Mouse (Mus musculus) myocyte (in vitro differentiated cells): Measurements from ENCODE around the gene Gys1. TPM values are rescaled to one million over a fixed set of nuclear protein-coding genes. Genes with fewer than 3 reads are reported as not detected.
A peak's percentile ranks its signal among the peaks of the same experiment; 100 is the strongest.

Experiments used
- H3K27me3 ChIP-seq: one replicate; pipeline ENCODE4 v1.6.1; 2011; ENCODE audit not compliant: control insufficient read depth, insufficient read depth, insufficient read length
- H3K36me3 ChIP-seq: one replicate; pipeline ENCODE4 v1.6.1; 2011; ENCODE audit not compliant: control insufficient read depth, insufficient read depth
- H3K4me2 ChIP-seq: one replicate; pipeline ENCODE4 v1.6.1; 2011; ENCODE audit warnings: low read depth, control low read depth
- H3K4me3 ChIP-seq: one replicate; pipeline ENCODE4 v1.5.1; 2011; ENCODE audit warnings: mild to moderate bottlenecking, control low read depth, moderate library complexity
- H3K79me2 ChIP-seq: one replicate; pipeline ENCODE4 v1.6.1; 2011; ENCODE audit not compliant: control insufficient read depth, insufficient read depth
- H3ac ChIP-seq: one replicate; pipeline ENCODE4 v1.6.1; 2011; ENCODE audit not compliant: control insufficient read depth, insufficient read length
- CEBPB ChIP-seq: IDR thresholded peaks from 2 replicates; pipeline ENCODE4 v1.6.1; 2011; ENCODE audit warnings: mild to moderate bottlenecking, moderate library complexity; ENCODE audit not compliant: poor library complexity, insufficient read depth, severe bottlenecking
- E2F4 ChIP-seq: IDR thresholded peaks from one replicate; pipeline ENCODE4 v1.6.1; 2011; ENCODE audit warnings: mild to moderate bottlenecking, control low read depth, moderate library complexity; ENCODE audit not compliant: insufficient read depth
- MAX ChIP-seq: IDR thresholded peaks from one replicate; pipeline ENCODE4 v1.6.1; 2011; ENCODE audit warnings: low read depth, mild to moderate bottlenecking, control low read depth
- MYOD1 ChIP-seq, 3 experiments: IDR thresholded peaks; one replicate each; pipeline ENCODE4 v1.6.1; 2011; ENCODE audit warnings: control low read depth in 2 of 3, low read depth in 2 of 3, mild to moderate bottlenecking in 2 of 3, moderate library complexity in 1 of 3; ENCODE audit not compliant: insufficient read length in 2 of 3, control insufficient read depth in 1 of 3
- MYOG ChIP-seq, 3 experiments: IDR thresholded peaks; one replicate each; pipeline ENCODE4 v1.6.1; 2011; ENCODE audit warnings: control low read depth in 2 of 3, low read depth in 2 of 3, mild to moderate bottlenecking in 2 of 3; ENCODE audit not compliant: insufficient read length in 2 of 3, control insufficient read depth in 1 of 3, insufficient read depth in 1 of 3
- POLR2A ChIP-seq: IDR thresholded peaks from one replicate; pipeline ENCODE4 v1.6.1; 2011; ENCODE audit warnings: low read depth, mild to moderate bottlenecking, control low read depth, moderate library complexity; ENCODE audit not compliant: insufficient read length
- POLR2AphosphoS2 ChIP-seq: IDR thresholded peaks from one replicate; pipeline ENCODE4 v1.6.1; 2011; ENCODE audit warnings: low read depth, control low read depth; ENCODE audit not compliant: insufficient read length
- REST ChIP-seq: IDR thresholded peaks from one replicate; pipeline ENCODE4 v1.6.1; 2011; ENCODE audit warnings: mild to moderate bottlenecking, control low read depth, moderate library complexity; ENCODE audit not compliant: insufficient read depth, insufficient read length
- SRF ChIP-seq: IDR thresholded peaks from one replicate; pipeline ENCODE4 v1.6.1; 2011; ENCODE audit warnings: low read depth; ENCODE audit not compliant: control insufficient read depth, insufficient read length
- TCF12 ChIP-seq: IDR thresholded peaks from one replicate; pipeline ENCODE4 v1.6.1; 2011; ENCODE audit warnings: mild to moderate bottlenecking, control low read depth; ENCODE audit not compliant: poor library complexity, insufficient read depth, severe bottlenecking
- TCF3 ChIP-seq: IDR thresholded peaks from one replicate; pipeline ENCODE4 v1.6.1; 2011; ENCODE audit warnings: low read depth, control low read depth; ENCODE audit not compliant: insufficient read length
- USF1 ChIP-seq: IDR thresholded peaks from one replicate; pipeline ENCODE4 v1.6.1; 2011; ENCODE audit warnings: low read depth, mild to moderate bottlenecking, control low read depth, moderate library complexity
- polyA plus RNA-seq: library from polyadenylated mRNA; unstranded; fragments of >200 nt; fragmentation: generic; extraction: Trizol; gene quantifications from one replicate; pipeline ENCODE4 v1.2.1, GENCODE M21; 2012; ENCODE audit warnings: missing spikeins

Gys1 gene
- polyA plus RNA-seq, 1 experiment, result 125 TPM

DNA sequence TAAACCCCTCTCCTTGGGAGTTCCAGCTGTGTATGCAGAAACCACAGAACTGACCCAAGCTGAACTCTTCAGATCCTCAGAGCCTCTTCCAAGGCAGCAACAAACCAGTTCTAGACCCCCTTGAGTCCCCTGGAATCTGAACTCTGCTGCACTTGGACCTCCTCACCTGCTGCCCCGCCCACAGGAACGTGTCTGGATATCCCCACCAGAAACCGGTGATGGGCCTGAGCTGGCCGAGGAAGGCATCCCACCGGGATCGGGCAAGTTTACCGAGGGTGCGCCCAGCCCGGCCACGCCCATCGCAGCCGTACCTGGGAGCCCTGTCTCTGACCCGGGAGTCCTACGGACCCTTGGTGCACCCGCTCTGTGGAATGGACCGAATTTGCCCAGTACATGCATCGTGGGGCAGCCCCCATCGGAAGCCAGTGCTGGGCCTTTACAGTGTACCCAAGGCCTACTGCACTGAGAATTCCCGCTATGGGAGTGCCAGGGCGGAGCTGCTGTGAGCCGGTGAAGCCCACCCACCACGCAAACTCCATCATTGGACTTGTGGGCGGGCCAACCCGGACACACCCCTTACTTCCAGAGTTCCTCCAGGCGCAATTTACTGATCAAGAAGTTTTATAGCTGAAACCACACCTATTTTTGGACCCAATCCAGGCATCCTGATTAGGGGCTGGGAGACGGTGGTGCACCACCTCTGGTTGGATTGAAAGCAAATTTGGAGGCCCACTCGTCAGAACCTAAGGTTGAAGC lies 14.6 kb upstream of the Gys1 start:
- H3K27me3 ChIP-seq, result peaks cover 9% of the 10 kb centered on the region
- H3K4me3 ChIP-seq, result no peak overlapping the region
- H3K79me2 ChIP-seq, result no peaks in the 10 kb centered on the region
- peaks cover 3% of the 10 kb centered on the region for H3K36me3 ChIP-seq
- no peak overlapping the region for H3K4me2 ChIP-seq
- no peak for TF ChIP-seq POLR2A
- H3ac ChIP-seq, result no peak overlapping the region

DNA sequence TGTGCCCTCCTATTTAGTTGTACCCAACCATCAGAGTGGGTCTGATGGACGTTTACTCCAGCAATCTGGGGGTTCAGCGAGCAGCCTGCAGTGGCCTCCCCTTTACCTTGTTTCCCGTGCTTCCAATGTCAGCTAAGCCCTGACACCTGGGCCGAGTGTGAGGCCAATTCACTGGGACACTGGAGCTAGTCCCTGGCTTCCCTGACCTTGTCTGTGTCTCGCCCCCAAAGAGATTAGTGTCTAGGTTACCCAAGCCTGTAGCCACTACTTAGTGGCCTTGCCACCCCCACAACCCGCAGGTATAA lies 14.1 kb upstream of the Gys1 start, which contains the start of gene Lhb:
Lhb (plus strand) TSS at position 206 of the 305 bp plus-strand sequence.
- H3ac ChIP-seq, result no peak within 1 kb of the TSS
- peaks cover 3% of the 10 kb centered on the region for H3K36me3 ChIP-seq
- no peak for TF ChIP-seq POLR2A
- no peak for TF ChIP-seq SRF
- TF ChIP-seq E2F4, result no peak
- TF ChIP-seq USF1, result no peak
- TF ChIP-seq MYOG (IDR thresholded peaks at IDR 0.05; ENCODE audit: control insufficient read depth in 1 of 3, insufficient read depth in 1 of 3, insufficient read length in 2 of 3, low read depth in 2 of 3), result no peak
- no peak for TF ChIP-seq REST
- no peak for TF ChIP-seq TCF3
- TF ChIP-seq CEBPB, result no peak
- no peak for TF ChIP-seq MAX
- TF ChIP-seq TCF12, result no peak
- TF ChIP-seq MYOD1 (IDR thresholded peaks at IDR 0.05; ENCODE audit: control insufficient read depth in 1 of 3, insufficient read length in 2 of 3, low read depth in 2 of 3), result no peak
- no peak for TF ChIP-seq POLR2AphosphoS2
- H3K4me3 ChIP-seq, result no peak within 1 kb of the TSS
- no peaks in the 10 kb centered on the region for H3K79me2 ChIP-seq
- no peak within 1 kb of the TSS for H3K4me2 ChIP-seq
- peaks cover 6% of the 10 kb centered on the region for H3K27me3 ChIP-seq

DNA sequence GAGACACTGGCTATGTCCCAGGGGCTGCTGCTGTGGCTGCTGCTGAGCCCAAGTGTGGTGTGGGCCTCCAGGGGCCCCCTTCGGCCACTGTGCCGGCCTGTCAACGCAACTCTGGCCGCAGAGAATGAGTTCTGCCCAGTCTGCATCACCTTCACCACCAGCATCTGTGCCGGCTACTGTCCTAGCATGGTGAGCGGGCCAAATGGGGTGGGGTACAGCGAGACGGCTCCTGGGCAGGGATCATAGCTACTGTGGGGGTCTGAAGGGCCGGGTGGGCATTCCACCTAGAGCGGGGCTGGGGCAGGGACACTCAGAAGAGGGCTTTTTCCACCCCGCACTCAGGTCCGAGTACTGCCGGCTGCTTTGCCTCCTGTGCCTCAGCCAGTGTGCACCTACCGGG lies 13.4 kb upstream of the Gys1 start:
- Histone ChIP-seq H3K36me3 (peaks cover 3% of the 10 kb centered on the region), H3K4me2 (no peak overlapping the region), H3K27me3 (peaks cover under 1% of the 10 kb centered on the region), H3K79me2 (no peaks in the 10 kb centered on the region), H3ac (no peak overlapping the region), H3K4me3 (no peak overlapping the region)
- TF ChIP-seq SRF, result no peak
- TF ChIP-seq MAX, result no peak
- no peak for TF ChIP-seq CEBPB
- no peak for TF ChIP-seq MYOD1 (IDR thresholded peaks at IDR 0.05; ENCODE audit: control insufficient read depth in 1 of 3, insufficient read length in 2 of 3, low read depth in 2 of 3)
- no peak for TF ChIP-seq USF1
- no peak for TF ChIP-seq TCF3
- TF ChIP-seq POLR2AphosphoS2, result no peak

DNA sequence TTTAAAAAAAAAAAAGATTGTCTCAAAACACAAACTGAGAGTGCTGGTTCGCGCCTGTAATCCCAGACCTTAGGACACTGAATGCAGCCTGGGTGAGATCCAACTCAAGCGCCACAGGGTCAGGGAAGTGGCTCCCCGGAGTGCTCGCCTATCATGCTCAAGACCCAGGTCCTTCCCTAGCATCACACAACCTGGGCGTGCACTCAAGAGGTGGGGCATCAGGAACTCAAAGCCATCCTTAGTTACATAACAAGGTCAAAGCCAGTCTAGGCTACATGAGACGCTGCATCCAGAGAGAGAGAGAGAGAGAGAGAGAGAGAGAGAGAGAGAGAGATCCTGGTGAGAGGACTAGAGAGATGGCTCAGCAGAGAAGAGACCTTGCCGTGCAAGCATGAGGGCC lies 8.1 kb upstream of the Gys1 start:
- Histone ChIP-seq H3K27me3 (no peaks in the 10 kb centered on the region), H3K4me3 (no peak overlapping the region), H3ac (no peak overlapping the region)

DNA sequence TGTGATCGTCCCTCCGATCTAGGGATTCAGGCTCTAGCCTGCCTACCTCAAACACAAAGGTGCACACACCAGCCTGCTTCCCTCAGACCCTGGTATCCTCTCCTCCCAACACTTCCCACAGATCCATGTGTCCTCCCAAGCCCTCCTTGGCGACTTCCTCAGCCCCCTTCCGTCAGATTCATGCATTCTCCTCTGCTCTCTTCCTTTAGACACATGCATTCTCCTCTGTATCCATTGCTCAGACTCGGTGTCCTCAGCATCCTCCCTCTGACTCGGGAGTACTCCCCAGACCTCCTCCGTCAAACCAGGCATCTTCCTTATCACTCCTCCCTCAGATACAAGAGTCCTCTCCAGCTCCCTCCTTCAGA lies 825 bp upstream of the Gys1 start:
- H3K36me3 ChIP-seq, result peaks cover 9% of the 10 kb centered on the region
- H3K27me3 ChIP-seq, result no peaks in the 10 kb centered on the region
- H3K4me3 ChIP-seq, result peak overlapping the region; percentile 92
- H3K4me2 ChIP-seq, result peak overlapping the region; percentile 96
- H3K79me2 ChIP-seq, result peaks cover 62% of the 10 kb centered on the region
- H3ac ChIP-seq, result peak overlapping the region; percentile 15
- no peak for TF ChIP-seq POLR2A
- TF ChIP-seq MYOD1 (IDR thresholded peaks at IDR 0.05; ENCODE audit: control insufficient read depth in 1 of 3, insufficient read length in 2 of 3, low read depth in 2 of 3), result no peak
- TF ChIP-seq USF1, result no peak
- TF ChIP-seq SRF, result no peak
- no peak for TF ChIP-seq REST
- no peak for TF ChIP-seq TCF12
- TF ChIP-seq TCF3, result no peak
- TF ChIP-seq CEBPB, result no peak
- no peak for TF ChIP-seq MAX
- no peak for TF ChIP-seq MYOG (IDR thresholded peaks at IDR 0.05; ENCODE audit: control insufficient read depth in 1 of 3, insufficient read depth in 1 of 3, insufficient read length in 2 of 3, low read depth in 2 of 3)
- no peak for TF ChIP-seq E2F4
- TF ChIP-seq POLR2AphosphoS2, result no peak

More for the DNA sequence above, 8.1 kb upstream of the Gys1 start:
- peaks cover 19% of the 10 kb centered on the region for H3K36me3 ChIP-seq
- no peak overlapping the region for H3K4me2 ChIP-seq
- peaks cover 8% of the 10 kb centered on the region for H3K79me2 ChIP-seq
- TF ChIP-seq E2F4, result no peak
- no peak for TF ChIP-seq POLR2AphosphoS2
- TF ChIP-seq REST, result no peak
- TF ChIP-seq MYOG (IDR thresholded peaks at IDR 0.05; ENCODE audit: control insufficient read depth in 1 of 3, insufficient read depth in 1 of 3, insufficient read length in 2 of 3, low read depth in 2 of 3), result no peak
- TF ChIP-seq TCF12, result no peak
- TF ChIP-seq MAX, result no peak
- no peak for TF ChIP-seq SRF
- TF ChIP-seq CEBPB, result no peak
- no peak for TF ChIP-seq MYOD1 (IDR thresholded peaks at IDR 0.05; ENCODE audit: control insufficient read depth in 1 of 3, insufficient read length in 2 of 3, low read depth in 2 of 3)
- TF ChIP-seq USF1, result no peak
- no peak for TF ChIP-seq TCF3
- no peak for TF ChIP-seq POLR2A
